Mouse (Mus musculus) spleen, adult 2 months (tissue): ENCODE data around the gene Arg2. TPM values are rescaled to one million over a fixed set of nuclear protein-coding genes. Genes with fewer than 3 reads are reported as not detected.

ENCODE experiments used
- DNase-seq, 2 experiments: peaks; one replicate each; pipeline versions ENCODE4 v3.0.0 to v3.0.0-alpha.2; 2012 to 2021; ENCODE audit warnings: low spot score in 2 of 2, low read depth in 1 of 2
- H3K27ac ChIP-seq: fragments of 200-500 bp; 2 replicates; pipeline ENCODE4 v1.5.1; 2012; ENCODE audit warnings: low read length, inconsistent platforms; ENCODE audit not compliant: insufficient read depth
- H3K27me3 ChIP-seq: fragments of 200-500 bp; 2 replicates; pipeline ENCODE4 v1.6.1; 2012; ENCODE audit warnings: mild to moderate bottlenecking, moderate library complexity, low read length, inconsistent platforms; ENCODE audit not compliant: control insufficient read depth, insufficient read depth
- H3K36me3 ChIP-seq: fragments of 200-500 bp; 2 replicates; pipeline ENCODE4 v1.6.1; 2012; ENCODE audit warnings: mild to moderate bottlenecking, low read length, inconsistent platforms; ENCODE audit not compliant: control insufficient read depth, insufficient read depth
- H3K4me1 ChIP-seq: fragments of 200-500 bp; 2 replicates; pipeline ENCODE4 v1.6.1; 2011; ENCODE audit warnings: inconsistent platforms; ENCODE audit not compliant: control insufficient read depth, insufficient read depth, insufficient read length
- H3K4me3 ChIP-seq: fragments of 200-500 bp; 2 replicates; pipeline ENCODE4 v1.5.1; 2011; ENCODE audit warnings: mild to moderate bottlenecking, inconsistent platforms; ENCODE audit not compliant: insufficient read depth, insufficient read length; ENCODE audit errors: extremely low read depth
- CTCF ChIP-seq: fragments of 200-500 bp; IDR thresholded peaks from 2 replicates; pipeline ENCODE4 v1.5.1; 2011; ENCODE audit warnings: mild to moderate bottlenecking, inconsistent platforms; ENCODE audit not compliant: insufficient read depth, insufficient read length, insufficient replicate concordance; ENCODE audit errors: extremely low read depth
- POLR2A ChIP-seq: fragments of 200-500 bp; IDR thresholded peaks from 2 replicates; pipeline ENCODE4 v1.6.1; 2011; ENCODE audit warnings: low read depth, low read length, inconsistent platforms
- WGBS: fragments of 180-500 bp; shearing (Covaris S2); methylation state at CpG from one replicate; pipeline ENCODE4 v1.1.7; 2018; 5-methylcytosine and 5-hydroxymethylcytosine counted together
- polyA plus RNA-seq: library from polyadenylated mRNA; depleted of rRNA; stranded (reverse); fragments of >200 nt; gene quantifications from 2 replicates; pipeline ENCODE4 v1.2.3, GENCODE M21; 2012; rRNA removed

Gene Arg2
- 0.47 and 0.76 TPM in 2 replicates for polyA plus RNA-seq

DNA sequence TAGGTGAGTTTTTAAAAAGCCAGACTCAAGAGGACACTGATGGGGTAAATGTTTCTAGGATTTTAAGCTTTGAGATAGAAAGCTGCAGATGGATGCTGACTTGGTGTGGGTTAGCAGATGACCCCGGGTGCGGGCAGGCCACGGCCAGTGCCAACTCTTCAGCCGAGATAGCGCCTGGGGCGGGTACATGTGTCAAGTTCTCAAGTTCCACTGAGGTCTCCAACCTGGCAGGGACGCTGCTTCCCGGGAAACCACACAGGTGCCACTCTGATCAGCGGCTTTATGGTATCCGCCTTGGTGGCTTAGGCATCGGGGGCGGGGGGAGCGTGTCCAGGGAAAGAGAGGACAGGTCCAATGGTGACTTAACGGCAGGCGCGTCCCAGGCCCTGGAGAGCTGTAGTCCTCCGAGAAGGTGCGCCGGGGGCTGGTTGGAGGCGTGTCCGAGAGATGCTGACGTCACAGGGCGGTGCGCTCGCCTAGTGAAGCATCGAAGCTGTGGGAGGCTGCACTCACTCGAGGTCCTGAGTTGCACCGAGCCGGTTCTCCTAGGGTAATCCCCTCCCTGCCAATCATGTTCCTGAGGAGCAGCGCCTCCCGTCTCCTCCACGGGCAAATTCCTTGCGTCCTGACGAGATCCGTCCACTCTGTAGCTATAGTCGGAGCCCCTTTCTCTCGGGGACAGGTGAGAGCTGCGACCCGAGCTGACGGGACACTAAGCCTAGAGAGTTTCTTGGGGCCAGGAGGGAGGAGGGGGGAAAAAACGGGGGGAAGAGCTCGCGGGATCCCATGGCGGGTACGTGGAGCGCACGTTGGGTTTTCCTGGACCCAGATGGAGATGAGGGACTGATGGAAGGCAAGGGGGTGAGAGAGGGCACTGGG lies at the start of gene Arg2:
Gene Arg2 (plus strand): TSS at position 479 of the 879 bp plus-strand sequence.
- H3K27me3 ChIP-seq, result peaks cover 12% of the 10 kb centered on the region
- TF ChIP-seq CTCF, result no peak
- no peak for TF ChIP-seq POLR2A
- WGBS, result 3% methylated on average over 47 of the region's 47 CpGs
- no peaks in the 10 kb centered on the region for H3K36me3 ChIP-seq
- peaks cover 6% of the 10 kb centered on the region; the same call in 1 of the 2 replicates for H3K4me1 ChIP-seq
- peak; percentile 55 to 68 for DNase-seq
- peak within 1 kb of the TSS; percentile 50 for H3K4me3 ChIP-seq
- no peak within 1 kb of the TSS for H3K27ac ChIP-seq

DNA sequence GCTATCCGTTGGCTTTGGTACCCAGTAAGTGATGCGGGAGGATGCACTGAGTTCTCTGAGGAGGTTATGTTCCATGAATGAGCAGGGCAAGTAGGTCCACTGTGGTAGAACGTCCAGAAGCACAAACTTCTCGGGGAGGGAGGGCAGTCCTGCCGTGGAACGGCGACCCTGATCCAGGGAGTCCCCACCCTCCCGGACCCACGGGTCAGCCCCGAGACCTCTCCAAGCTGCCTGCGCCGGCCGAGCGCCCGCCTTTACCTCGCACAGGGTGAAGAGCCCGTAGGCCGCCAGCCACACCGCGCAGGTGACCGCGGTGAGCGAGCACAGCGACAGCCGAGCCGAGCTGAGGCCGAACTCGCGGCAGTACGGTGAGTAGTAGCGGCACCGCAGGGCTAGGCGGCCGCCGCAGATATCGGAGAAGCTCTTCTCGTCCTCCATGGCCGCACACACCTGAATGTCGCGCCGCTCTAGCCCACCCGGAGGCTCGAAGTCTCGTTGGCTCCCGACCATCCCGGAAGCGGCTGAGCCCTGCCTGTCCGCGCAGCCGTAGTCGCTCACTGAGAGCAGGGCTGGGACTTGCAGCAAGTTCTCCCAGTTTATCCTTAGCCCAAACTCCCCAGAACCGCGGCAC lies 41.3 kb upstream of the Arg2 start, which contains the start of gene Pigh:
Gene Pigh (minus strand): TSS at position 470 of the 631 bp plus-strand sequence.
- WGBS, result under 1% methylated on average over 53 of the region's 53 CpGs

GRCm38 (mm10) chr12:79092569-79092968 lies 38.0 kb upstream of the Arg2 start:
- no peaks in the 10 kb centered on the region for H3K4me1 ChIP-seq
- no peak overlapping the region for H3K4me3 ChIP-seq
- H3K27me3 ChIP-seq, result no peaks in the 10 kb centered on the region
- DNase-seq, result peak; percentile 33 to 74
- TF ChIP-seq CTCF, result peak; percentile 78; the same call in 1 of the 2 replicates
- TF ChIP-seq POLR2A, result no peak
- H3K27ac ChIP-seq, result no peak overlapping the region
- H3K36me3 ChIP-seq, result no peaks in the 10 kb centered on the region
- 12% methylated on average over 4 of the region's 4 CpGs for WGBS

More for the DNA sequence above, 41.3 kb upstream of the Arg2 start, which contains the start of gene Pigh:
- H3K27ac ChIP-seq, result no peak within 1 kb of the TSS
- peak; percentile 75 to 88 for DNase-seq
- no peaks in the 10 kb centered on the region for H3K27me3 ChIP-seq
- no peaks in the 10 kb centered on the region for H3K4me1 ChIP-seq
- peak within 1 kb of the TSS; percentile 90 for H3K4me3 ChIP-seq
- H3K36me3 ChIP-seq, result no peaks in the 10 kb centered on the region
- TF ChIP-seq POLR2A (peak; percentile 42; the same call in 1 of the 2 replicates), CTCF (no peak)

DNA sequence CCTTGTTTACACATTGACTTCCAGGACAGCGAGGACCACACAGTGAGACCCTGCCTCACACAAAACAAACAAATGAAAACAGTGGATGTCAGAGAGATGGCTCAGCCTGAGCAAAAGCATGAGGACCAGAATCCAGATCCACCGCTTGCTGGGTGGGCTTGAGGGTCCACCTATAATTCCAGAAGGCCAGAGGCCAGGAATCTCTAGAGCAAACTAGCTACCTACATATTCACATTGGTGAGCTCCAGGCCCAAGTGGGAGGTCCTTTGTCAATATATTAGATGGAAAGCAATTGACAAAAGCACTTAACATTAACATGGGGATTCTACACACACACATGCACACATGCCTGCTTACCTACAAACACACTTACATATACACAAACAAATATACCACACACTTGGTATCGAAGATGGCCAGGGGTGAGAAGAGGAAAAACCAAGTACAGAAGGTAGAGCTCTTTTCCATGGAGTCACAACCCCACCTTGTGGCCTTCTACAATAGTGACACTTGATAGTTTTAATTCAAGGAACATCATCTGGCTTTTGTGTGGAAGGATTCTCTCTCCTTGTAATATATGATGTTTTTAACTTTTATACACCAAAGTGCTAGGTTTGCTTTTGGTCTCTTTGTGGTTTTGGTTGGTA lies 33.3 kb upstream of the Arg2 start:
- no peak for TF ChIP-seq POLR2A
- peak; percentile 42; the same call in 1 of the 2 replicates for TF ChIP-seq CTCF
- 60% methylated on average over 3 of the region's 3 CpGs for WGBS
- H3K4me1 ChIP-seq, result no peaks in the 10 kb centered on the region
- DNase-seq, result peak in 1 of 2 experiments; percentile 17
- no peak overlapping the region for H3K27ac ChIP-seq
- H3K27me3 ChIP-seq, result no peaks in the 10 kb centered on the region
- H3K36me3 ChIP-seq, result no peaks in the 10 kb centered on the region
- no peak overlapping the region for H3K4me3 ChIP-seq

DNA sequence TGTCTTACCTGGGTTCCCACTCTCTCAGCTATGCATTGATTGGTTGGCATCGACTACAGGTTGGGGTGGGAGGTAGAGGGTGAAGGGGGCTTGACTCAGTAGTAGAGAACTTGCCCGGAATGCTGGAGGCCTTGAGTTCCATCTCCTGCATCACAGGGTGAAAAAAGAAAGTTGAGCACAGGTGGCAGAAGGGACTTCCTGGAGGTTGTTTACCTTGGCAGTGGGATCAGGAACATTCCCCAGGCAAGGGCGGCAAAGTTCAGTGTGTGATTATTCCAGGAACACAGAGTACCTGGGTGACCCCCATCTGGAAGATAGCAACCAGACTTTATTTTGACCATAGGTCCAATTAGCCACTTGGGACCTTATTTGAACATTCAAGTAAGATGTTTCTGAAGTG lies 26.8 kb upstream of the Arg2 start:
- 84% methylated on average over 3 of the region's 3 CpGs for WGBS
- no peak for DNase-seq

DNA sequence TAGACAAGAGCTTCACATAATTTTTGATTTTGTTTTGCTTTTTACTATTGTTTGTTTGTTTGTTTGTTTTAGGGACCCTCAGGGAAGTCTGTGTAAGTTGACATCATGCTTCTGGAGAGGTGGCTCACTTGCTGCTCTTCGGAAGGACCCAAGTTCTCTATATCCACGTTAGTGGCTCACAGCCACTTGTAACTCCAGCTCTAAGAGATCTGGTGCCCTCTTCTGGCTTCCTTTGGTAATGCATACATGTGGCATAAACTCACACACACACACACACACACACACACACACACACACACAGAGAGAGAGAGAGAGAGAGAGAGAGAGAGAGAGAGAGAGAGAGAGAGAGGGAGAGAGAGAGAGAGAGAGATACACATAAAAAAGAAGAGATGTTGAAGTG lies 26.0 kb upstream of the Arg2 start:
- TF ChIP-seq CTCF, result no peak
- no peak for DNase-seq
- H3K36me3 ChIP-seq, result no peaks in the 10 kb centered on the region
- no peaks in the 10 kb centered on the region for H3K27me3 ChIP-seq
- H3K27ac ChIP-seq, result no peak overlapping the region
- H3K4me3 ChIP-seq, result no peak overlapping the region
- H3K4me1 ChIP-seq, result no peaks in the 10 kb centered on the region
- WGBS, result 66% methylated on average over 2 of the region's 2 CpGs

More for the DNA sequence above, 26.8 kb upstream of the Arg2 start:
- Histone ChIP-seq H3K36me3 (no peaks in the 10 kb centered on the region), H3K4me3 (no peak overlapping the region), H3K4me1 (no peaks in the 10 kb centered on the region), H3K27ac (no peak overlapping the region), H3K27me3 (no peaks in the 10 kb centered on the region)
- no peak for TF ChIP-seq CTCF

DNA sequence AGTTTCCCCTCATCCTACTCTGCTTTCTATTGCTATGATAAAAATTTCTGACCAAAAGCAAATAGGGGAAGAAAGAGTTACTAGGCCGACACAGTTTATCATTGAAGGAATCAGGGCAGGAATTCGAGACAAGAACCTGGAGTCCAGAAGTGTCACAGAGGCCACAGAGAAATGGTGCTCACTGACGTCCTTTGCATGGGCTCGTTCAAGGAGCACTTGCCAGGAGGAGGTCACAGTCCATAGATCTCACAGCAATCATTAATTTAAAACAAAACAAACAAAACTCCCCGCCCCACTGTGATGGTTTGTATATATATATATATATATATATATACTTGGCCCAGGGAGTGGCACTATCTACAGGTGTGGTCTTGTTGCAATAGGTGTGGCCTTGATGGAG lies 25.3 kb upstream of the Arg2 start:
- TF ChIP-seq CTCF, result no peak
- Histone ChIP-seq H3K4me1 (no peaks in the 10 kb centered on the region), H3K27me3 (no peaks in the 10 kb centered on the region), H3K36me3 (no peaks in the 10 kb centered on the region), H3K27ac (no peak overlapping the region), H3K4me3 (no peak overlapping the region)
- no peak for DNase-seq
- WGBS, result 90% methylated on average over 5 of the region's 5 CpGs
